Mouse (Mus musculus): ENCODE measurements around the gene Sesn3. TPM values are rescaled to one million over a fixed set of nuclear protein-coding genes. Genes with fewer than 3 reads are reported as not detected.
A peak's percentile ranks its signal among the peaks of the same experiment; 100 is the strongest.

The Sesn3 gene
- polyA plus RNA-seq, 1 experiment: 66.5 TPM

- no peak overlapping the region for H3K27ac ChIP-seq (ENCODE audit: insufficient read depth, low read length)
- TF ChIP-seq CTCF (IDR thresholded peaks at IDR 0.05; ENCODE audit: borderline replicate concordance, insufficient read depth, low read length) (no peak), POLR2A (IDR thresholded peaks at IDR 0.05; ENCODE audit: low read depth, low read length) (no peak)
- H3K4me1 ChIP-seq (ENCODE audit: control insufficient read depth, insufficient read depth, low read length): no peaks in the 10 kb centered on the region
- H3K4me3 ChIP-seq (ENCODE audit: insufficient read depth, low read length): no peak overlapping the region
These were observed 27.2 kb upstream of the Sesn3 start for GRCm38 (mm10) chr9:14247480-14248208.

GRCm38 (mm10) chr9:14248209-14248596 is 26.7 kb upstream of the Sesn3 start:
- Histone ChIP-seq H3K27ac (ENCODE audit: insufficient read depth, low read length) (no peak overlapping the region), H3K4me3 (ENCODE audit: insufficient read depth, low read length) (no peak overlapping the region), H3K4me1 (ENCODE audit: control insufficient read depth, insufficient read depth, low read length) (no peaks in the 10 kb centered on the region)
- no peak for TF ChIP-seq CTCF (IDR thresholded peaks at IDR 0.05; ENCODE audit: borderline replicate concordance, insufficient read depth, low read length)
- no peak for TF ChIP-seq POLR2A (IDR thresholded peaks at IDR 0.05; ENCODE audit: low read depth, low read length)

- no peak overlapping the region for H3K27ac ChIP-seq (ENCODE audit: insufficient read depth, low read length)
- no peak overlapping the region for H3K4me3 ChIP-seq (ENCODE audit: insufficient read depth, low read length)
- TF ChIP-seq POLR2A (IDR thresholded peaks at IDR 0.05; ENCODE audit: low read depth, low read length) (no peak), CTCF (IDR thresholded peaks at IDR 0.05; ENCODE audit: borderline replicate concordance, insufficient read depth, low read length) (no peak)
- H3K4me1 ChIP-seq (ENCODE audit: control insufficient read depth, insufficient read depth, low read length): no peaks in the 10 kb centered on the region
These were observed 13.7 kb upstream of the Sesn3 start for GRCm38 (mm10) chr9:14261150-14261549.

- Histone ChIP-seq H3K4me3 (ENCODE audit: insufficient read depth, low read length) (no peak overlapping the region), H3K4me1 (ENCODE audit: control insufficient read depth, insufficient read depth, low read length) (no peaks in the 10 kb centered on the region), H3K27ac (ENCODE audit: insufficient read depth, low read length) (no peak overlapping the region)
- no peak for TF ChIP-seq POLR2A (IDR thresholded peaks at IDR 0.05; ENCODE audit: low read depth, low read length)
- TF ChIP-seq CTCF (IDR thresholded peaks at IDR 0.05; ENCODE audit: borderline replicate concordance, insufficient read depth, low read length): no peak
These were observed 12.3 kb upstream of the Sesn3 start for GRCm38 (mm10) chr9:14262568-14262972.

- H3K4me3 ChIP-seq (ENCODE audit: insufficient read depth, low read length): no peak overlapping the region
- TF ChIP-seq POLR2A (IDR thresholded peaks at IDR 0.05; ENCODE audit: low read depth, low read length) (no peak), CTCF (IDR thresholded peaks at IDR 0.05; ENCODE audit: borderline replicate concordance, insufficient read depth, low read length) (no peak)
- no peak overlapping the region; the same call in 1 of the 2 replicates for H3K27ac ChIP-seq (ENCODE audit: insufficient read depth, low read length)
- no peaks in the 10 kb centered on the region for H3K4me1 ChIP-seq (ENCODE audit: control insufficient read depth, insufficient read depth, low read length)
These were observed 8.4 kb upstream of the Sesn3 start for GRCm38 (mm10) chr9:14266470-14266869.

GRCm38 (mm10) chr9:14268578-14268977 is 6.3 kb upstream of the Sesn3 start:
- Histone ChIP-seq H3K4me3 (ENCODE audit: insufficient read depth, low read length) (no peak overlapping the region), H3K27ac (ENCODE audit: insufficient read depth, low read length) (no peak overlapping the region), H3K4me1 (ENCODE audit: control insufficient read depth, insufficient read depth, low read length) (no peaks in the 10 kb centered on the region)
- no peak for TF ChIP-seq POLR2A (IDR thresholded peaks at IDR 0.05; ENCODE audit: low read depth, low read length)
- TF ChIP-seq CTCF (IDR thresholded peaks at IDR 0.05; ENCODE audit: borderline replicate concordance, insufficient read depth, low read length): no peak

GRCm38 (mm10) chr9:14272921-14273320 is 1.9 kb upstream of the Sesn3 start:
- no peaks in the 10 kb centered on the region for H3K4me1 ChIP-seq (ENCODE audit: control insufficient read depth, insufficient read depth, low read length)
- no peak overlapping the region for H3K4me3 ChIP-seq (ENCODE audit: insufficient read depth, low read length)
- no peak overlapping the region for H3K27ac ChIP-seq (ENCODE audit: insufficient read depth, low read length)
- TF ChIP-seq CTCF (IDR thresholded peaks at IDR 0.05; ENCODE audit: borderline replicate concordance, insufficient read depth, low read length): no peak
- TF ChIP-seq POLR2A (IDR thresholded peaks at IDR 0.05; ENCODE audit: low read depth, low read length): no peak

- TF ChIP-seq POLR2A (IDR thresholded peaks at IDR 0.05; ENCODE audit: low read depth, low read length) (no peak), CTCF (IDR thresholded peaks at IDR 0.05; ENCODE audit: borderline replicate concordance, insufficient read depth, low read length) (no peak)
- Histone ChIP-seq H3K4me1 (ENCODE audit: control insufficient read depth, insufficient read depth, low read length) (no peaks in the 10 kb centered on the region), H3K4me3 (ENCODE audit: insufficient read depth, low read length) (peak overlapping the region; percentile 38; the same call in 1 of the 2 replicates), H3K27ac (ENCODE audit: insufficient read depth, low read length) (no peak overlapping the region)
These were observed 281 bp upstream of the Sesn3 start for GRCm38 (mm10) chr9:14274586-14274985.

- peak overlapping the region; percentile 75 for H3K27ac ChIP-seq (ENCODE audit: insufficient read depth, low read length)
- TF ChIP-seq CTCF (IDR thresholded peaks at IDR 0.05; ENCODE audit: borderline replicate concordance, insufficient read depth, low read length): peak; percentile 18; the same call in 1 of the 2 replicates
- TF ChIP-seq POLR2A (IDR thresholded peaks at IDR 0.05; ENCODE audit: low read depth, low read length): peak; percentile 78
- peak overlapping the region; percentile 69 for H3K4me3 ChIP-seq (ENCODE audit: insufficient read depth, low read length)
- no peaks in the 10 kb centered on the region for H3K4me1 ChIP-seq (ENCODE audit: control insufficient read depth, insufficient read depth, low read length)
These were observed 1.1 kb downstream of the Sesn3 start for GRCm38 (mm10) chr9:14275792-14276480.

Data from embryonic fibroblast, embryonic 13.5 days (primary cell).